Mouse (Mus musculus) C2C12 (cell line): ENCODE measurements at regions not wholly inside any gene's neighbourhood (a gene's known extent, or its start where the extent isn't known, plus 50 kb on each side); places are given as distances from the start of the nearest gene placed in this dataset.
A peak's percentile ranks its signal among the peaks of the same experiment; 100 is the strongest.

Experiments used
- H3K27me3 ChIP-seq: one replicate; pipeline ENCODE4 v1.6.1; 2011; ENCODE audit not compliant: control insufficient read depth, insufficient read depth, insufficient read length
- H3K36me3 ChIP-seq: one replicate; pipeline ENCODE4 v1.6.1; 2011; ENCODE audit not compliant: control insufficient read depth, insufficient read depth
- H3K4me3 ChIP-seq: one replicate; pipeline ENCODE4 v1.5.1; 2011; ENCODE audit warnings: mild to moderate bottlenecking, control low read depth; ENCODE audit not compliant: poor library complexity, insufficient read depth, severe bottlenecking
- H3K79me2 ChIP-seq: one replicate; pipeline ENCODE4 v1.6.1; 2011; ENCODE audit not compliant: control insufficient read depth, insufficient read depth
- H3K79me3 ChIP-seq: one replicate; pipeline ENCODE4 v1.6.1; 2011; ENCODE audit warnings: low read depth, control low read depth
- H3ac ChIP-seq: one replicate; pipeline ENCODE3; 2011; ENCODE audit warnings: low read depth; ENCODE audit not compliant: control insufficient read depth, insufficient read length
- CEBPB ChIP-seq: IDR thresholded peaks from one replicate; pipeline ENCODE4 v1.6.1; 2011; ENCODE audit warnings: low read depth, mild to moderate bottlenecking, control low read depth, moderate library complexity
- CTCF ChIP-seq: IDR thresholded peaks from one replicate; pipeline ENCODE4 v1.5.1; 2011; ENCODE audit not compliant: control insufficient read depth, insufficient read depth, insufficient read length
- FOSL1 ChIP-seq: IDR thresholded peaks from one replicate; pipeline ENCODE4 v1.8.0; 2011; ENCODE audit warnings: mild to moderate bottlenecking, low read length; ENCODE audit not compliant: poor library complexity, insufficient read depth, severe bottlenecking
- MAX ChIP-seq: IDR thresholded peaks from one replicate; pipeline ENCODE4 v1.6.1; 2011; ENCODE audit warnings: mild to moderate bottlenecking, control low read depth
- MYOD1 ChIP-seq: IDR thresholded peaks from one replicate; pipeline ENCODE4 v1.6.1; 2011; ENCODE audit warnings: low read depth; ENCODE audit not compliant: control insufficient read depth, insufficient read length
- MYOG ChIP-seq: IDR thresholded peaks from one replicate; pipeline ENCODE4 v1.6.1; 2011; ENCODE audit not compliant: control insufficient read depth, insufficient read length; ENCODE audit errors: extremely low read depth
- USF1 ChIP-seq: IDR thresholded peaks from one replicate; pipeline ENCODE4 v1.6.1; 2011; ENCODE audit warnings: low read depth, mild to moderate bottlenecking, control low read depth, moderate library complexity

DNA sequence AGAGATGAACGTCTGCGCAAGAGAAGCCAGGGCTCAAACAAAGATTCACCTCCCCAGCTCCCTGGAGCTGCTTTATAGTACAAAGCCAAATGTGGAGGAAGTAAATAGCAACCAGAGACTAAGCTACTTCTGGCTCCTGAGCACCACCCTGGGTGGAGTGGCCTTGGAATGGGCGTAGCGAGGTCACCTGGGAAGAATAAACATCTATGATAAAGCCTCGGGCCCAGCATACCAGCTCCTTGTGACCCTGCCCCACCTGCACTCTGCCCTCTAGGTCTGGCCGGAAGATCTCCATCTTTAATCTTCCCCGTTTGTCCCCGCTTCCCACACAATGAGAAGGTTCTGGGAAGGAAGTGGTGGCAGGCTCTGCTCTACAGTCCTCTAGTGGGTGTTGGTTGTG, 61.0 kb upstream of the Ptpn3 start:
- no peak for TF ChIP-seq FOSL1
- no peak for TF ChIP-seq MAX
- no peak for TF ChIP-seq CEBPB
- no peak for TF ChIP-seq CTCF
- TF ChIP-seq MYOD1: no peak
- no peak for TF ChIP-seq USF1
- no peak for TF ChIP-seq MYOG
- no peaks in the 10 kb centered on the region for H3K36me3 ChIP-seq
- no peak overlapping the region for H3ac ChIP-seq
- no peak overlapping the region for H3K4me3 ChIP-seq
- H3K27me3 ChIP-seq: no peaks in the 10 kb centered on the region
- H3K79me3 ChIP-seq: no peaks in the 10 kb centered on the region
- no peaks in the 10 kb centered on the region for H3K79me2 ChIP-seq

DNA sequence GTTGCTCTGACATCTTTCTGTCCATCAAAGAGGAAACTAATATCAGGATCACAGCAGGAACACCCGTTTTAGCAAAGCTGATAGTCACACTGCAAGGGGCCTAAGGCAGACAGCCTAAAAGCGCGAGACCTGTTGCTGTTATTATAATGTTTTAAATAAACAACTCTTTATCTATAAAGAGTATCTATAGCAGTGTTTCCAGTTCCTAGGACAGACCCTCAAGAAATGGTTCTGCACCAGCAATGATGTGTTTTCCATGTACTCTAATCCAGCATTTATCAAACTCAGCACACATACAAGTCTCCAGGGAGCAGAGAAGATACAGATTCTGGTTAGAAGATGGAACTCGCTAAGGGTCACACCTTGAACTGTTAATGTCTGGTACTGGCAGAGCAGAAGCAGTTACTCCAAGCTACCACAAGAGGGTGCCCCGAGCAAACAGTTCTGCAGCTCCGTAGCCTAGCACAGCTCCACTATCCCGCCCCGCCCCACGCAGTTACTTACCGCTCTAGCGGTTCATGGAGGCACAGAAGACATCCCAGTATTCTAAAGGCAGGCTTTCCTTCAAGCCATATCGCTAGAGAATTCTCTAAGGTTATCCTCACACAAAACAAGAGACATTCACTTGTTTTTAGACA, 64.2 kb upstream of the Palm2 start:
- no peaks in the 10 kb centered on the region for H3K79me3 ChIP-seq
- no peaks in the 10 kb centered on the region for H3K27me3 ChIP-seq

DNA sequence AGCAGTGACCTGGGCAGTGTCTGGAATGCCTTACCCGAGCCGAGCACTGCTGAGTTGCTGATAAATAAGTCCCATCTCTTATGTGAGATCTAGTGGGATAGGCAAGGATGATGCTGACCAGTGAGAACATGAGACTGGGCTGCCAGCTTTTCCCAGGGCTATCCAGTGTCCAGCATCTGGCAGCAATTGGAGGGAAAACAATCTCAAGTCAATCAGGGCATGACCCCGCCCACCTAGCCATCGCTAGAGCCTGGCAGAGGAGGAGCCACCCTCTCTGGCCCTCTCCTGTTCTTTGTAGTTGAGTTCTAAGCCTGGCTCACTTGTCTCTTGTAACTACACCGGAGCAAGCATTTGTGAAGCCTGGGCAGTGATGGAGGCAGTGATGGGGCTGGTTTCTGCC, 56.2 kb upstream of the Palm2 start:
- Histone ChIP-seq H3K27me3 (no peaks in the 10 kb centered on the region), H3K36me3 (no peaks in the 10 kb centered on the region), H3ac (no peak overlapping the region), H3K79me2 (no peaks in the 10 kb centered on the region), H3K79me3 (no peaks in the 10 kb centered on the region), H3K4me3 (no peak overlapping the region)
- TF ChIP-seq FOSL1 (no peak), MYOG (no peak), CTCF (no peak), MYOD1 (no peak), CEBPB (no peak), USF1 (no peak), MAX (no peak)

More for the DNA sequence above, 64.2 kb upstream of the Palm2 start:
- Histone ChIP-seq H3K4me3 (no peak overlapping the region), H3ac (no peak overlapping the region), H3K36me3 (no peaks in the 10 kb centered on the region), H3K79me2 (no peaks in the 10 kb centered on the region)
- TF ChIP-seq CEBPB: no peak
- TF ChIP-seq CTCF: peak; percentile 95

DNA sequence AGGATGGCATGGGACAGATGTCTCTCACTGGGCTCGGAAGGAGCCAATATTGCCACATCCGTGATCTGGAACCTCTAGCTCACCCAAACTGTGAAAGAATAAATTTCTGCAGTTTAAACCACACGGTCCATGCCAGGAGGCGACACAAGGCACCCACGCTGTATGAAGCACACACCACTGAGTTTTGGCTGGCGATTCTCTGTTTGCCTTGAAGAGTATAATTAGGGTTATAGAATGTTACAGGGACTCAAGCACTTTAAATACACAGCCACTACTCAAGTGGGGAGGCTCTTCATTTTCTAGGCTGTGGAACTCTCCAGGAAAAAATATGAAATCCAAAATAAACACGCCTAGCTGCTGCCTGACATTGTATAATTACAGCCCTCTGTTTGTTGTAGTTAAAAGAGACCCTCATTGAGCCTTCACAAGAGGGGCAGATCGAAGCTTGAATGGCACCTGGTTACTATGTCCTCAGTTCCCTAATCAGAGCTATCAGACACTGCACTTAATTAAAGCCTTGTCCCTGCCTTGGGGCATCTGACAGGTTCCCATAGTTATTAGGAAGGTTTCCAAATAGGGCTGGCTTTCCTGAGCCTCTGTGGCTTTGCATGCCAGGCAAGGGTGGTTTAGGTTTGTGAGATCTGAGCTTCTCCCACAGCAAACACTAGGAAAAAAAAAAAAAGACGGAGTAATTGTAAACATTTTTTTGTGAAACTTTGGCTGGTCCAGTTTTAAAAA, 53.8 kb upstream of the Palm2 start:
- Histone ChIP-seq H3K27me3 (no peaks in the 10 kb centered on the region), H3K79me3 (no peaks in the 10 kb centered on the region), H3ac (no peak overlapping the region), H3K79me2 (no peaks in the 10 kb centered on the region), H3K4me3 (no peak overlapping the region), H3K36me3 (no peaks in the 10 kb centered on the region)
- TF ChIP-seq CEBPB: no peak
- TF ChIP-seq MYOG: no peak
- TF ChIP-seq FOSL1: no peak
- TF ChIP-seq MYOD1: no peak
- TF ChIP-seq MAX: no peak
- TF ChIP-seq USF1: no peak
- TF ChIP-seq CTCF: no peak

DNA sequence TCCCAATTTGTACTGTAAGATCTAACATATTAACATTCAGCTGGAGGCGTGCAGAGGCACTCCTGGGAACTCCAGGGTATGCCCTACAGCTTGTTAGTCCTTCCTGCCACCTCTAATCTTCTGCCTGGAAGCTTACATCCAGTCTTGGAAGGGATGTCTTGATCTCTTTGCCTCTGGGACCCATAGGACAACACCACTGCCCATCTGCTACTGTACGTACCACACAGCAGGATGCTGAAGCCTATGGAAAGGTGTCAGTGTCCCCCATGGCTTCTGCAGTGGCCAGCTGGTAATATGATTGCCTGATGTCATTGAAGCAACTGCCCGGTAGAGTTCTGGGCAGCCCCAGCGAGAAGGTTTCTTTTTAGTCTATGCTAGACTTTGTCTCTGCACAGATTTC, 52.7 kb upstream of the Palm2 start:
- Histone ChIP-seq H3K36me3 (no peaks in the 10 kb centered on the region), H3K4me3 (no peak overlapping the region), H3K27me3 (no peaks in the 10 kb centered on the region), H3ac (no peak overlapping the region), H3K79me2 (no peaks in the 10 kb centered on the region), H3K79me3 (no peaks in the 10 kb centered on the region)
- TF ChIP-seq MAX (no peak), MYOG (no peak), USF1 (no peak), MYOD1 (no peak), CEBPB (no peak), FOSL1 (no peak), CTCF (no peak)
